Mouse (Mus musculus) thymus, adult 2 months (tissue): ENCODE measurements around the gene Mrps24.

Experiments used
- CTCF ChIP-seq: fragments of 200-500 bp; IDR thresholded peaks from 2 replicates; pipeline ENCODE4 v1.5.1; 2012; ENCODE audit warnings: mild to moderate bottlenecking, control low read depth, low read length, moderate library complexity, borderline replicate concordance; ENCODE audit not compliant: control insufficient read depth, poor library complexity, insufficient read depth; ENCODE audit errors: extremely low read depth
- POLR2A ChIP-seq: fragments of 200-500 bp; IDR thresholded peaks from 2 replicates; pipeline ENCODE4 v1.6.1; 2012; ENCODE audit warnings: mild to moderate bottlenecking, low read length, control low read depth, moderate library complexity; ENCODE audit not compliant: control insufficient read depth, poor library complexity, insufficient read depth; ENCODE audit errors: extremely low read depth

DNA sequence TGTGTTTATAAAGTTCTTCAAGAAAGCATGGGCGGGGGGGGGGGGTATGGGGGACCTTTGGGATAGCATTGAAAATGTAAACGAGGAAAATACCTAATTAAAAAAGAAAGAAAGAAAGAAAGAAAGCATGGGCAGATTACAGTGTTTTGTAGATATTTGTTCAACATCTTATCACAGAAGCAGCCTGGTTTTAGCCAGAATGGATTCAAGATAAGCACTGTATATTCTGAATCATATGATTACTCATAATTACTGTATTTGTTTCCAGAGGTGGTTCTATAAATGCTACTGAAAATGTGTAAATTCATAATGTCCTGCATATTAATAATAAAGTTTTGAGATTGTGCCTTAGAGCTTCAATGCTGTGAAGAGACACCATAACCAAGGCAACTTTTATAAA is 14.2 kb downstream of the Mrps24 start:
- TF ChIP-seq CTCF, result no peak
- no peak for TF ChIP-seq POLR2A
